Mouse (Mus musculus) spleen, adult 2 months (tissue): ENCODE measurements around the gene Phtf1. TPM values are rescaled to one million over a fixed set of nuclear protein-coding genes. Genes with fewer than 3 reads are reported as not detected.

ENCODE experiments used
- DNase-seq, 2 experiments: peaks; one replicate each; pipeline versions ENCODE4 v3.0.0 to v3.0.0-alpha.2; 2012 to 2021; ENCODE audit warnings: low spot score in 2 of 2, low read depth in 1 of 2
- H3K27ac ChIP-seq: fragments of 200-500 bp; 2 replicates; pipeline ENCODE4 v1.5.1; 2012; ENCODE audit warnings: low read length, inconsistent platforms; ENCODE audit not compliant: insufficient read depth
- H3K27me3 ChIP-seq: fragments of 200-500 bp; 2 replicates; pipeline ENCODE4 v1.6.1; 2012; ENCODE audit warnings: mild to moderate bottlenecking, moderate library complexity, low read length, inconsistent platforms; ENCODE audit not compliant: control insufficient read depth, insufficient read depth
- H3K36me3 ChIP-seq: fragments of 200-500 bp; 2 replicates; pipeline ENCODE4 v1.6.1; 2012; ENCODE audit warnings: mild to moderate bottlenecking, low read length, inconsistent platforms; ENCODE audit not compliant: control insufficient read depth, insufficient read depth
- H3K4me1 ChIP-seq: fragments of 200-500 bp; 2 replicates; pipeline ENCODE4 v1.6.1; 2011; ENCODE audit warnings: inconsistent platforms; ENCODE audit not compliant: control insufficient read depth, insufficient read depth, insufficient read length
- H3K4me3 ChIP-seq: fragments of 200-500 bp; 2 replicates; pipeline ENCODE4 v1.5.1; 2011; ENCODE audit warnings: mild to moderate bottlenecking, inconsistent platforms; ENCODE audit not compliant: insufficient read depth, insufficient read length; ENCODE audit errors: extremely low read depth
- CTCF ChIP-seq: fragments of 200-500 bp; IDR thresholded peaks from 2 replicates; pipeline ENCODE4 v1.5.1; 2011; ENCODE audit warnings: mild to moderate bottlenecking, inconsistent platforms; ENCODE audit not compliant: insufficient read depth, insufficient read length, insufficient replicate concordance; ENCODE audit errors: extremely low read depth
- POLR2A ChIP-seq: fragments of 200-500 bp; IDR thresholded peaks from 2 replicates; pipeline ENCODE4 v1.6.1; 2011; ENCODE audit warnings: low read depth, low read length, inconsistent platforms
- polyA plus RNA-seq: library from polyadenylated mRNA; depleted of rRNA; stranded (reverse); fragments of >200 nt; gene quantifications from 2 replicates; pipeline ENCODE4 v1.2.3, GENCODE M21; 2012; rRNA removed

Phtf1 gene
- polyA plus RNA-seq, 1 experiment = 4.1 TPM

DNA sequence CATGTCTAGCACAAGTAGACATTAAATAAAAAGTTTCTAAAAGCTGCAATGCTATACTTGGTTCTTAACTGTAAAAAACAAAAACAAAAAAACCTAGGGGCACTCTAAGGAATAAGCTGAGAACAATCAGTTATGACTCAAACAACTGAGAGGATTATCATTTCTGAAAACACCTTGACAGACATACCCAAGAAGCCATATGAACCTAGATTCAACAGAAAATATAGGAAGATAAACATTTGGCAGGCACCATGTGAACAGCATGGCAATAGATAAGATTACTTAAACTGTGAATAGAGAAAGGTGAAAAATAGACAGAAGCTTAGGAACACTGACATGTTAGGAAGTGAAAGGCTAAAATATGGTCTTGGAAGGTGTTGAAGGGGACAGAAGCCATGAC lies 101.5 kb downstream of the Phtf1 start:
- H3K36me3 ChIP-seq = no peaks in the 10 kb centered on the region
- no peak overlapping the region for H3K4me3 ChIP-seq
- TF ChIP-seq CTCF (no peak), POLR2A (no peak)
- H3K27ac ChIP-seq = no peak overlapping the region
- no peaks in the 10 kb centered on the region for H3K27me3 ChIP-seq
- DNase-seq = no peak
- no peaks in the 10 kb centered on the region for H3K4me1 ChIP-seq

Other genes with a start within 250 kb of the Phtf1 start
- 17.9 and 18.2 TPM in 2 replicates for gene Olfml3, start 230.1 kb upstream of the Phtf1 start, polyA plus RNA-seq
- gene Gm10964, start 228.7 kb upstream of the Phtf1 start, polyA plus RNA-seq = not detected in 2 replicates
- 72.4 and 84.4 TPM in 2 replicates for gene Hipk1, start 176.5 kb upstream of the Phtf1 start, polyA plus RNA-seq
- 16.2 and 18.8 TPM in 2 replicates for gene Dclre1b, start 158.7 kb upstream of the Phtf1 start, polyA plus RNA-seq
- 14.5 and 14.7 TPM in 2 replicates for gene Ap4b1, start 158.6 kb upstream of the Phtf1 start, polyA plus RNA-seq
- 0.40 and 0.66 TPM in 2 replicates for gene Gm43064, start 158.5 kb upstream of the Phtf1 start, polyA plus RNA-seq
- gene Bcl2l15, start 135.5 kb upstream of the Phtf1 start, polyA plus RNA-seq = 0.13 and 0.18 TPM in 2 replicates
- gene Ptpn22, start 108.3 kb upstream of the Phtf1 start, polyA plus RNA-seq = 23.8 and 27.3 TPM in 2 replicates
- 3.5 and 5.2 TPM in 2 replicates for gene Rsbn1, start 54.0 kb upstream of the Phtf1 start, polyA plus RNA-seq